Comparison of ENCODE assay signal across 8 mouse cellular contexts in the genomic region with DNA sequence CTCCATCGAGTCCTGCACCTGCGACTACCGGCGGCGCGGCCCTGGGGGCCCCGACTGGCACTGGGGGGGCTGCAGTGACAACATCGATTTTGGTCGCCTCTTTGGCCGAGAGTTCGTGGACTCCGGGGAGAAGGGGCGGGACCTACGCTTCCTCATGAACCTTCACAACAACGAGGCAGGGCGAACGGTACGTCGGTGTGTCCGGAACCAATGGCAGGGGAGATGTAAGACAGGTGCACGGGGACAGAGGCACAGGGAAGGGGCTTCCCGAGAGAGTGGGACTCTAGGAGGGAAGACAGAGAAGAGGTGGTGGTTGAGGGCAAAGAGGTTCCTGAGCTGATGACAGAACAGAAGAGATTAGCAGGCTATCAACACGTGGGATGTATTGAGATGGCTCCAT. TPM values are rescaled to one million over a fixed set of nuclear protein-coding genes. Genes with fewer than 3 reads are reported as not detected.
DNase-seq lines count a peak whose midpoint lies in the region; ATAC-seq and TF ChIP-seq lines count a peak whose summit lies in the region.
"Had no signal": no experiment of that assay in that cellular context is flagged by ENCODE, and none has a peak within 500 bp of the region (broad histone marks: within the 10 kb centered on the region; RNA-seq: fewer than 3 reads in every experiment).

No protein-coding gene starts in this region.

- no peak for ATAC-seq in kidney, postnatal 0 days (replicated peaks; ENCODE audit: low FRiP score, low read depth)
- no peak for ATAC-seq in hindbrain, embryonic 14.5 days (ENCODE audit: low FRiP score)
- no peak for ATAC-seq in neural tube, embryonic 12.5 days (ENCODE audit: low FRiP score, low read depth)

- 2% methylated on average over 23 of the region's 23 CpGs for WGBS in kidney, postnatal 0 days
- 1% methylated on average over 23 of the region's 23 CpGs for WGBS in embryonic facial prominence, embryonic 10.5 days
- 1% methylated on average over 23 of the region's 23 CpGs for WGBS in hindbrain, embryonic 14.5 days
- 1% methylated on average over 23 of the region's 23 CpGs for WGBS in neural tube, embryonic 12.5 days

- H3K9me3 ChIP-seq in kidney, postnatal 0 days (replicated peaks; ENCODE audit: low read length), result no peaks in the 10 kb centered on the region
- no peaks in the 10 kb centered on the region for H3K9me3 ChIP-seq in embryonic facial prominence, embryonic 10.5 days
- H3K9me3 ChIP-seq in hindbrain, embryonic 14.5 days (ENCODE audit: control insufficient read depth, low read length), result no peaks in the 10 kb centered on the region
- no peaks in the 10 kb centered on the region for H3K9me3 ChIP-seq in neural tube, embryonic 12.5 days

- TF ChIP-seq CTCF in kidney, postnatal 0 days (IDR thresholded peaks at IDR 0.05; ENCODE audit: low read depth), result no peak

- DNase-seq in kidney, postnatal 0 days (ENCODE audit: low spot score), result no peak
- no peak for DNase-seq in kidney, postnatal 36 days
- peak; percentile 34 for DNase-seq in embryonic facial prominence, embryonic 10.5 days (ENCODE audit: low spot score)
- DNase-seq in hindbrain, embryonic 14.5 days (ENCODE audit: low spot score), result no peak
- no peak for DNase-seq in right cerebral cortex, postnatal 36 days (ENCODE audit: low spot score in 2 of 2)
- DNase-seq in layer of hippocampus, adult 8-10 months (ENCODE audit: low spot score in 2 of 2), result no peak

- H3K4me2 ChIP-seq in kidney, postnatal 0 days (ENCODE audit: low read length), result no peak overlapping the region
- H3K4me2 ChIP-seq in hindbrain, embryonic 14.5 days (replicated peaks), result peak overlapping the region; percentile 62; the same call in 1 of the 2 replicates
- peak overlapping the region; percentile 53 for H3K4me2 ChIP-seq in neural tube, embryonic 12.5 days (replicated peaks)

- H3K4me1 ChIP-seq in kidney, postnatal 0 days (replicated peaks; ENCODE audit: insufficient read depth, low read length), result peaks cover 22% of the 10 kb centered on the region
- H3K4me1 ChIP-seq in embryonic facial prominence, embryonic 10.5 days, result peaks cover 44% of the 10 kb centered on the region
- H3K4me1 ChIP-seq in hindbrain, embryonic 14.5 days (replicated peaks; ENCODE audit: control insufficient read depth, insufficient read depth, low read length), result peaks cover 4% of the 10 kb centered on the region
- H3K4me1 ChIP-seq in neural tube, embryonic 12.5 days, result peaks cover 32% of the 10 kb centered on the region

- peaks cover 90% of the 10 kb centered on the region for H3K27me3 ChIP-seq in kidney, postnatal 0 days (ENCODE audit: insufficient read depth, low read length)
- peaks cover 100% of the 10 kb centered on the region for H3K27me3 ChIP-seq in embryonic facial prominence, embryonic 10.5 days (replicated peaks; ENCODE audit: low read depth, poor library complexity, severe bottlenecking)
- H3K27me3 ChIP-seq in hindbrain, embryonic 14.5 days (ENCODE audit: control insufficient read depth, insufficient read depth, low read length), result peaks cover 99% of the 10 kb centered on the region
- peaks cover 98% of the 10 kb centered on the region for H3K27me3 ChIP-seq in neural tube, embryonic 12.5 days (replicated peaks)

- H3K4me3 ChIP-seq in kidney, postnatal 0 days (replicated peaks; ENCODE audit: low read depth, low read length), result peak overlapping the region; percentile 22; the same call in 1 of the 2 replicates
- peak overlapping the region; percentile 13; the same call in 1 of the 2 replicates for H3K4me3 ChIP-seq in embryonic facial prominence, embryonic 10.5 days
- H3K4me3 ChIP-seq in hindbrain, embryonic 14.5 days (replicated peaks; ENCODE audit: low read length), result peak overlapping the region; percentile 34; the same call in 1 of the 2 replicates
- H3K4me3 ChIP-seq in neural tube, embryonic 12.5 days, result 0 out of 2 replicates have a peak overlapping the region, but pooled peaks have one; percentile 14

- H3K9ac ChIP-seq in kidney, postnatal 0 days (ENCODE audit: low read depth, low read length), result no peak overlapping the region
- H3K9ac ChIP-seq in hindbrain, embryonic 14.5 days, result no peak overlapping the region
- H3K9ac ChIP-seq in neural tube, embryonic 12.5 days, result no peak overlapping the region

- no peak overlapping the region for H3K27ac ChIP-seq in kidney, postnatal 0 days
- H3K27ac ChIP-seq in embryonic facial prominence, embryonic 10.5 days (replicated peaks), result no peak overlapping the region
- no peak overlapping the region for H3K27ac ChIP-seq in hindbrain, embryonic 14.5 days
- no peak overlapping the region for H3K27ac ChIP-seq in neural tube, embryonic 12.5 days

- H3K36me3 ChIP-seq in kidney, postnatal 0 days (ENCODE audit: insufficient read depth, low read length), result no peaks in the 10 kb centered on the region
- H3K36me3 ChIP-seq in embryonic facial prominence, embryonic 10.5 days (replicated peaks), result no peaks in the 10 kb centered on the region
- H3K36me3 ChIP-seq in hindbrain, embryonic 14.5 days (replicated peaks; ENCODE audit: control insufficient read depth, insufficient read depth), result no peaks in the 10 kb centered on the region
- H3K36me3 ChIP-seq in neural tube, embryonic 12.5 days, result no peaks in the 10 kb centered on the region

RNA-seq across cellular contexts. Expression of gene Wnt1, which starts 2.1 kb away (rescaled TPM):
- not detected in 2 replicates for polyA plus RNA-seq in kidney, postnatal 0 days (2015; fragmentation: Nextera tagmentation; extraction: Ambion mirVana)
- 1.0 and 1.5 TPM in 2 replicates for polyA plus RNA-seq in embryonic facial prominence, embryonic 10.5 days (2016; fragmentation: Nextera tagmentation; extraction: Ambion mirVana)
- polyA plus RNA-seq in hindbrain, embryonic 14.5 days (2014; fragmentation: Nextera tagmentation; extraction: Ambion mirVana), result 1.9 and 2.1 TPM in 2 replicates
- 7.5 and 12.3 TPM in 2 replicates for polyA plus RNA-seq in neural tube, embryonic 12.5 days (2016; fragmentation: Nextera tagmentation; extraction: Ambion mirVana)
- total RNA-seq in layer of hippocampus, adult 8-10 months (2022), result not detected
- total RNA-seq: layer of hippocampus, postnatal 14 days had no signal

RNA-seq across cellular contexts. Expression of gene Wnt10b, which starts 13.8 kb away (rescaled TPM):
- not detected in 2 replicates for polyA plus RNA-seq in kidney, postnatal 0 days (2015; fragmentation: Nextera tagmentation; extraction: Ambion mirVana)
- polyA plus RNA-seq in embryonic facial prominence, embryonic 10.5 days (2016; fragmentation: Nextera tagmentation; extraction: Ambion mirVana), result 0.34 and 0.40 TPM in 2 replicates
- not detected in 2 replicates for polyA plus RNA-seq in hindbrain, embryonic 14.5 days (2014; fragmentation: Nextera tagmentation; extraction: Ambion mirVana)
- polyA plus RNA-seq in neural tube, embryonic 12.5 days (2016; fragmentation: Nextera tagmentation; extraction: Ambion mirVana), result 0.26 and 0.53 TPM in 2 replicates
- under 1 TPM; 0.16 to 0.59 (median 0.41) TPM for total RNA-seq in layer of hippocampus, adult 8-10 months (2022)

RNA-seq across cellular contexts. Expression of gene Ddn, which starts 17.5 kb away (rescaled TPM):
- 4.4 and 6.1 TPM in 2 replicates for polyA plus RNA-seq in kidney, postnatal 0 days (2015; fragmentation: Nextera tagmentation; extraction: Ambion mirVana)
- polyA plus RNA-seq in embryonic facial prominence, embryonic 10.5 days (2016; fragmentation: Nextera tagmentation; extraction: Ambion mirVana), result not detected in 2 replicates
- 0.59 and 0.64 TPM in 2 replicates for polyA plus RNA-seq in hindbrain, embryonic 14.5 days (2014; fragmentation: Nextera tagmentation; extraction: Ambion mirVana)
- polyA plus RNA-seq in neural tube, embryonic 12.5 days (2016; fragmentation: Nextera tagmentation; extraction: Ambion mirVana), result 0.47 and 0.82 TPM in 2 replicates
- 1,000 to 10,000 TPM; 1,258 to 1,383 (median 1,345) TPM for total RNA-seq in layer of hippocampus, adult 8-10 months (2022)

RNA-seq across cellular contexts. Expression of gene Arf3, which starts 28.8 kb away (rescaled TPM):
- 39.0 and 39.6 TPM in 2 replicates for polyA plus RNA-seq in kidney, postnatal 0 days (2015; fragmentation: Nextera tagmentation; extraction: Ambion mirVana)
- 41.6 and 43.1 TPM in 2 replicates for polyA plus RNA-seq in embryonic facial prominence, embryonic 10.5 days (2016; fragmentation: Nextera tagmentation; extraction: Ambion mirVana)
- 77.2 and 84.7 TPM in 2 replicates for polyA plus RNA-seq in hindbrain, embryonic 14.5 days (2014; fragmentation: Nextera tagmentation; extraction: Ambion mirVana)
- 69.7 and 77.4 TPM in 2 replicates for polyA plus RNA-seq in neural tube, embryonic 12.5 days (2016; fragmentation: Nextera tagmentation; extraction: Ambion mirVana)
- 100 to 1,000 TPM; 730 to 835 (median 787) TPM for total RNA-seq in layer of hippocampus, adult 8-10 months (2022)

RNA-seq across cellular contexts. Expression of gene Prkag1, which starts 39.5 kb away (rescaled TPM):
- polyA plus RNA-seq in kidney, postnatal 0 days (2015; fragmentation: Nextera tagmentation; extraction: Ambion mirVana), result 83.1 and 94.5 TPM in 2 replicates
- 83.5 and 85.3 TPM in 2 replicates for polyA plus RNA-seq in embryonic facial prominence, embryonic 10.5 days (2016; fragmentation: Nextera tagmentation; extraction: Ambion mirVana)
- polyA plus RNA-seq in hindbrain, embryonic 14.5 days (2014; fragmentation: Nextera tagmentation; extraction: Ambion mirVana), result 59.0 and 65.3 TPM in 2 replicates
- 70.1 and 79.2 TPM in 2 replicates for polyA plus RNA-seq in neural tube, embryonic 12.5 days (2016; fragmentation: Nextera tagmentation; extraction: Ambion mirVana)
- 10 to 100 TPM; 49.0 to 55.2 (median 50.2) TPM for total RNA-seq in layer of hippocampus, adult 8-10 months (2022)
